Mouse (Mus musculus): ENCODE results near the gene Phf20.
A peak's percentile ranks its signal among the peaks of the same experiment; 100 is the strongest.

Phf20 gene

GRCm38 (mm10) chr2:156267636-156268035 lies 71.4 kb downstream of the Phf20 start:
- DNase-seq (ENCODE audit: low spot score): no peak

GRCm38 (mm10) chr2:156272553-156272952 lies 76.3 kb downstream of the Phf20 start:
- DNase-seq (ENCODE audit: low spot score): no peak

DNA sequence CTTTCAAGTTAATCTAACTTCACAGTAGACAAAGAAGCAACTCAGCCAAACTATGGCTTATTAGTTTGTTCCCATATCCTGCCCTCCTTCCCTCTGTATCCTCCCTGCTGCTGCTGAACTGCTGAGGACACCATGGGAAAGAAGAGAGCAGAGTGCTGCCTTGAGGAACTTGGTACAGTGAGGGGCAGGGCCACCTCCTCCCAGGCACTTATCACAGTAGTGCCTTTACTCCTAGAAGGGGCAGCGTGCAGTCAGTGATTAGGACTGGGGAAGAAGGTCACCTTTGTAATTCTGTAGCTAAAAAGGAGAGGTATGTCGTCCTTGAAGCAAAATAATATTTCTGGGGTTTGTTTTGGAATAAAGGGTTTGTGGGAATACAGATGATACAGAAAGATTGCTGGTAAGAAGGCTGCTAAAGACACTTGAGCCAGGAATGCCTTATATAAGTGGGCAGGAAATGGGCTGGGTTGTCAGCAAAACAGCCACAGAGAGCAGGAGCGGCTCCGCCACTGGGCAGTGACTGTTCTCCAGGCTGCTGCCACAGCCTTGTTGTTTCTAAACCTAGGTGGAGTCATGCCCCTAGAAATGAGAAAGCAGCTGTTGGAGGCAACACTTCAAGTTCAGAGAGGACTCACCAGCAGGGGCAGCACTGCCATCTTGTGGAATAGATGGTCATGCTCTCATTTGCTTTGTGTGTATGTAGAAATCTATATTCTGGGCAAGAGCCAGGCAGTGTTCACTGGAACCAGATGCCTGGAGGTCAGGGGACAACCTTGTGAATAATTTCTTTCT lies 82.2 kb downstream of the Phf20 start:
- DNase-seq (ENCODE audit: low spot score): peak; percentile 83

- no peak for DNase-seq (ENCODE audit: low spot score)
Measured at GRCm38 (mm10) chr2:156281227-156281626, 85.0 kb downstream of the Phf20 start.

DNA sequence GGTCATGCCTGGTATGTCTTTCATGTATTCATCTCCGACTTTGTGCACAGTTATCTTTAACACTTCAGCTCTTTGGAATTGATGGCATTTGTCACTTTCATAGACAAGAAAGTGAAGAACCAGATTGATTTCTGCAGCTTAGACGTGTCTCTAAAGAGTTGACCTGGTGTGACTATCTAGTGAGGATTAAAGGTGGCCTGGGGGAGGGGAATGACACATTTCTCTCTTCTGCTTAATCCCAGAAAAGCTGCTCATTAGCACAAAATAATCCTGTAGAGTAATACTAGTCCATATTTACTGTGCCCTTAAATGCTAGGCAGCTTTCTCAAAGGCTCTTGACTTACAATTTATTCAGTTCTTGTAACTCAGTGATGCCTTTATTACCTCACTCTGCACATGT lies 88.9 kb downstream of the Phf20 start:
- no peak for DNase-seq (ENCODE audit: low spot score)

DNA sequence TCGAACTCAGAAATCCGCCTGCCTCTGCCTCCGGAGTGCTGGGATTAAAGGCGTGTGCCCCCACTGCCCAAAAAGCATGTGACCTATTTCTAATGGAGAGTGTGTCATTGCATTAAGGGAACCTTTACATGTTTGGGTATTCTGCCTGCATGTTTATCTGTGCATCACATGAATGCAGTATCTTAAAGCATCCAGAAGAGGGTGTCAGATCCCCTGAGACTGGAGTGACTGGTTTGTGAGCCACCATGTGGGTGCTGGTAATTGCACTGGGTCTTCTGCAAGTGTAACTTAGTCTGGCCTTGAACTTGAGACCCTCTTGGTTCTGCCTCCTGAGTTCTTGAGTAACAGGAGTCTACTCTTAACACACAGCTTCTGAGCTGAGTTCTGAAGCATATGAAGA lies 90.5 kb downstream of the Phf20 start:
- DNase-seq (ENCODE audit: low spot score): no peak

DNA sequence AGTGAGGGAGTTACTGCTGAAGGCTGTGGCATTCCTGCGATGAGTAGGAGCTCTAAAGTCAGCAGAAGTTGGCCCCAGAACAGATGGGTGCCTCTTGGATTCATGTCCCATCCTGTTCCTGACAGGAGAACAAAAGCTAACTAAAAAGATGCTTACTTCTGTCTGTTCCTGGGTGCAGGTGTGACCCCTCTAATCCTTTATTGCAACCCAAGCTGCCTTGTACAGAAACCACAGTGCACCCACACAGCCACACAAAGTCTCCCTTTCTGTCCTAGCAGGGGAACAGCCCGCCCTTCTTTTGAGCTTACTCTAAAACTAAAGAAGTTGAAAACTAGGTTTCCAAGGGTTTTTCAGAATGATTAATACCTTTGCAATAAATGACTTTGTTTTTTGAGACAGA lies 92.0 kb downstream of the Phf20 start:
- no peak for DNase-seq (ENCODE audit: low spot score)

GRCm38 (mm10) chr2:156289552-156290160 lies 93.4 kb downstream of the Phf20 start:
- DNase-seq (ENCODE audit: low spot score): no peak

- DNase-seq (ENCODE audit: low spot score): no peak
Measured at GRCm38 (mm10) chr2:156291998-156292397, 95.7 kb downstream of the Phf20 start.

GRCm38 (mm10) chr2:156295601-156296063 lies 99.4 kb downstream of the Phf20 start:
- DNase-seq (ENCODE audit: low spot score): no peak

DNA sequence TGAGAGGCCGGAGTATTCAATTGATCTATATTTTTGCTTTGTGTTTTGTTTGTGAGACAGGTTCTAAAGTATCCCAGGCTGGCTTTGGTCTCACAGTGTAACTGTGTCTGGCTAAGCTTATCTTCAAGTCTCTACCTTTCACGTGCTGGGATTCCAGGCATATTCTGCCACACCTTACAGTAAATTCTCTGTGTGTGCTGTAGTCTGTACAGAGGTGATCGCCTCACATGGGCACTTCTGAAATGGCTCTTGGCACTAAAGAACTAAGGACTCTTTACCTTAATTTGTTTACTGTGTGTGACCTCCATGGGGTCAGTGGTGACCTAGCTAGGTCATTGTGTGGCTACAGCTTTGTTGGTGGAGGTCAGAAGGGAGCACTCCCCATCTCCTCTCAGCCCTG lies 99.9 kb downstream of the Phf20 start:
- DNase-seq (ENCODE audit: low spot score): no peak

GRCm38 (mm10) chr2:156297653-156298052 lies 101.4 kb downstream of the Phf20 start:
- DNase-seq (ENCODE audit: low spot score): no peak

DNA sequence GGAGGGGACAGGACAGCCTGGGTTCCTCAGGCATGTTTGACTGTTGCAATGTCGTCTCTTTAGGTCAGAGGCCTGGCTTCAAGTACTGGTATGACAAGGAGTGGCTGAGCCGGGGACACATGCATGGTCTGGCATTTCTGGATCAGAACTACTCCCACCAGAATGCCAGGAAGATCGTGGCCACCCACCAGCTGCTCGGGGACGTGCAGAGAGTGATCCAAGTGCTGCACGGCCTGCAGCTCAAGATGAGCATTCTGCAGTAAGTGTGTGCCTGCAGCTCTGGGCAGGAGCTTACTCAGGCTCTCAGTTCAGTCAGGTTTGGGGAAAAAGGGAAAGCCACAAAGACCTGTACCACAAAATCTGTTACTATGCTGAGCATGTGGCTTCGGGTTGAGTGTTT lies 102.2 kb downstream of the Phf20 start:
- no peak for DNase-seq (ENCODE audit: low spot score)

DNA sequence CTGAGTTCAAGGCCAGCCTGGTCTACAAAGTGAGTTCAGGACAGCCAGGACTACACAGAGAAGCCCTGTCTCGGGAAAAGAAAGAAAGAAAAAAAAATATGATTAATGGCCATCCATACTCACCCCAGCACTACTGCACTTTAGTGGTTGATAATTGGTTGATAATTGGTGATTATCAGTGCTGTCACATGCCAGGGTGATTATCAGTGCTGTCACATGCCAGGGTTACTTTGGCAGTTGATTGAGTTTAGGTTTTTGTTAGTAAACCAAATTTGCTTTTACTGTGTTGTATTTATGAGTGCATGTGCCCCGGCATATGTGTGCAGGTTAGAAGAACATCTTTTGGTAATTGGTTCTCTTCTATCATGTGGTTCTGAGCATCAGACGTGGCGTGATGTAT lies 105.8 kb downstream of the Phf20 start:
- DNase-seq (ENCODE audit: low spot score): no peak

- DNase-seq (ENCODE audit: low spot score): no peak
Measured at GRCm38 (mm10) chr2:156304351-156304750, 108.1 kb downstream of the Phf20 start.

- no peak for DNase-seq (ENCODE audit: low spot score)
Measured at GRCm38 (mm10) chr2:156305818-156306217, 109.6 kb downstream of the Phf20 start.

DNA sequence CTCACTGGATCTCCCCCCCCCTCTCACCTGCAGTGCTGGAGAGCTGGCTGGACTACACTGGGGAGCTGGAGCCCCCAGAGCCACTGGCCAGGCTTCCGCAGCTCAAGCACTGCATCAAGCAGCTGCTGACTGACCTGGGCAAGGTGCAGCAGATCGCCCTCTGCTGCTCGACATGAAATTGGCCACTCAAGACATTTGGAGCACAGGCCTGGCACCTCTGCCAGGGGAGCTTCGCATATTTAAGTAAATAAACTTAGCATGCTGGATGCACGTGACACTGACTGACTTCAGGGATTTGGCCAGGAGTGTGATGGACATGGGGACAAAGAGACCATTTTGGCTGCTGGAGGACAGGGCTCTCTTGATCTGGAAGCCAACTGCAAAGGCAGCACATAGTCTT lies 111.0 kb downstream of the Phf20 start:
- no peak for DNase-seq (ENCODE audit: low spot score)

DNA sequence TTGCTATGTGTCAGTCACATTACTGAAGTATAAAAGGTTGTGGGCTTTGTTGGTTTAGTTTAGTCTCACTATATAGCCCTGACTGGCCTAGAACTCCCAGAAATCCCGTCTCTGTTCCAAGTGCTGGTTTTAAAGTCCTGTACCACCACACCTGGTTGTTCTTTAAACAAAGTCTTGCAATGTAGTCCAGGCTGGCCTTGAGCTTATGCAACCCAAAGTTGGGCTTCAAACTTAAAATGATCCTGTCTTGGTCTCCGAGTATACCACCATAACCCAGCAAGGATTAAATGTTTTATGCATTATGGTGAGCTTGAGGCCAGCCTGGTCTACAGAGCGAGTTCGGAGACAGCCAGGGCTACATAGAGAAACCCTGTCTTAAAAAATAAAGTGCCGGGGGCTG lies 113.7 kb downstream of the Phf20 start:
- DNase-seq (ENCODE audit: low spot score): no peak

DNA sequence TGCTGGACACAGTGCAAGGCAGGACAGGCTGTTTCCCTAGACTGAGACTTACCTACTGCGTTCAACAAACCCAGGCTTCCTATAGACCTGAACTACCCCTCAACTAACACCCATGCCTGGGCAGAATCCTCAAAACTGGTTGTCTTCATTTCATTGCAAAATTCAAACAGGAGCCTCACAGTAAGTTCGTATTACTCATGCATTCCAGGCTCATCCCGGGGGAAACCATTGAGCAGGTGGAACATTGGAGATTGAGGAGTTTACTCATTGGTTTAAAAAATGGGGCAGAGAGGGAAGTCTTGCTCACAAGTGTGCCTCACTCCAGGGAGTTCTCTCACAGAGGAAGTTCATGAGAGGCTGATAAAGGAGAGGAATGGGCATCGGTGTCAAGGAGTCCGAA lies 114.2 kb downstream of the Phf20 start:
- DNase-seq (ENCODE audit: low spot score): no peak

GRCm38 (mm10) chr2:156310945-156311344 lies 114.7 kb downstream of the Phf20 start:
- DNase-seq (ENCODE audit: low spot score): no peak

DNA sequence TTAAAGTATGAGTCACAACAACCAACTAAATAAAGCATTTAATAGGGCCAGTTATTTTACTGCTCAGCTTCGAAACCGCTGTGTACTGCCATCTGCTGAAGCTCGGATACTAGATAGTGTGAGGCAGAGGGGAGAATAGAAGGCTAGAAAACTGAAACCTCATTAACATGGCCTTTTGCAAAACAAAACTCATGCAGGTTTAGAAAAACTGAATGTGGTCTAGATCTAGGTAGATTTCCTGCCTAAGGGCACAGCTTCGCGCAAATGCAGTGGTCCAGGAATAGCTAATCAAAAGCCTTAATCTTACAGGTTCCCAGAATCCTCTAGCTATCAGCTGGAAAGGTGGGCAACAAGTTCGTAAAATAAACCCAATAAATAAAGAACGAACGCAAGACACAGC lies 115.2 kb downstream of the Phf20 start:
- no peak for DNase-seq (ENCODE audit: low spot score)

DNA sequence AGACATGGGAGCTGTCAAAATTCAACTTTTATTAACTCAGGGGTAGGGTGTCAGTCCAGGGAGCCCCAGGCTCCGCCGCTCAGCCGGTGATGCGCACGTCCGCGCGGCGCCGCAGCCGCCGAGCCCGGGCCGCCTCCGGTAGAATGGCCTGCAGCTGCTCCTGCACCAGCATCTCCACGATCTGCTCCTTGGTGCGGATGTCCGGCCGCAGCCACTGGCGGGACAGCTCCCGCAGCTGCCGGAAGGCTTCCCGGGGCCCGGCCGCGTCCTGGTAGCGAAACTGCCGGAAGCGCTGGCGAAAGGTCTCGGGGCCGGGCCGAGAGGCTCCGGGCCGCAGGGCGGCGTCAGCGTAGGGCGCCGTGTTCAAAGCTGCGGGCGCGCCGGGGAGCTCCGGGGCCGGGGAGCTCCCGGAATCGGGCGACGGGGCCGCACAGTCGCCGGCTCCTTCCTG lies 115.6 kb downstream of the Phf20 start:
- DNase-seq (ENCODE audit: low spot score): no peak

- peak; percentile 65 for DNase-seq (ENCODE audit: low spot score)
Measured at GRCm38 (mm10) chr2:156312297-156312897, 116.1 kb downstream of the Phf20 start, which contains the start of the genes Cnbd2 and Scand1. Gene Cnbd2, plus strand, starts transcription at chr2:156312299. Gene Scand1, minus strand, starts transcription at chr2:156312704.

Measured in left cerebral cortex, adult 11 months (tissue).